Mouse (Mus musculus) CD8-positive naive resting alpha-beta T cell, adult 57 days (primary cell): ENCODE results near the gene Gm6904. TPM values are rescaled to one million over a fixed set of nuclear protein-coding genes. Genes with fewer than 3 reads are reported as not detected.

ENCODE experiments used
- total RNA-seq: library from RNA; stranded (reverse); gene quantifications from one replicate; pipeline ENCODE4 v1.2.4, GENCODE M21; 2023

Gene Gm6904
- 3.2 TPM for total RNA-seq

GRCm38 (mm10) chr14:59260056-59260455 lies at the start of gene Gm6904:
TSS of gene Gm6904 (minus strand) at chr14:59260216.

DNA sequence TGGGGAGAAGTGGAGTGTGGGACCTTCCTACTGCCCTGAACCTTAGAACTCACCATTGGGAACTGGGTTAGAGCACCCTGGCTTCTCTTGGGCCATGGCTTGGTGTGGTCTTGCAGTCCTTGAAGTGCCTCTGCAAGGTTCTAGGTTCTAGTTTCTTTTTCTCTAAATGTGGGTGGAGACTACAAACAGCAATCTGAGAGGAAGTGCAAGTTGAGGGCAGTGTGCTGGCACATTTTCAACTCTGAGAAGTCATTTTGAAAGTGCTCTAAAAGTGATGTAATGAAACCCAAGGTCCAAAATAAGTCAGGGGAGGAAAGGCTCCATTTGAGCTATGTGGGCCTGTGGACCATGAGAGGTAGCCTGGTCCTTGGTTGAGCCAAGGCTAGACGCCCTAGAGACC lies 37.4 kb upstream of the Gm6904 start, which contains the start of gene Phf11a:
TSS of gene Phf11a (minus strand) at position 132 of the 400 bp plus-strand sequence.

DNA sequence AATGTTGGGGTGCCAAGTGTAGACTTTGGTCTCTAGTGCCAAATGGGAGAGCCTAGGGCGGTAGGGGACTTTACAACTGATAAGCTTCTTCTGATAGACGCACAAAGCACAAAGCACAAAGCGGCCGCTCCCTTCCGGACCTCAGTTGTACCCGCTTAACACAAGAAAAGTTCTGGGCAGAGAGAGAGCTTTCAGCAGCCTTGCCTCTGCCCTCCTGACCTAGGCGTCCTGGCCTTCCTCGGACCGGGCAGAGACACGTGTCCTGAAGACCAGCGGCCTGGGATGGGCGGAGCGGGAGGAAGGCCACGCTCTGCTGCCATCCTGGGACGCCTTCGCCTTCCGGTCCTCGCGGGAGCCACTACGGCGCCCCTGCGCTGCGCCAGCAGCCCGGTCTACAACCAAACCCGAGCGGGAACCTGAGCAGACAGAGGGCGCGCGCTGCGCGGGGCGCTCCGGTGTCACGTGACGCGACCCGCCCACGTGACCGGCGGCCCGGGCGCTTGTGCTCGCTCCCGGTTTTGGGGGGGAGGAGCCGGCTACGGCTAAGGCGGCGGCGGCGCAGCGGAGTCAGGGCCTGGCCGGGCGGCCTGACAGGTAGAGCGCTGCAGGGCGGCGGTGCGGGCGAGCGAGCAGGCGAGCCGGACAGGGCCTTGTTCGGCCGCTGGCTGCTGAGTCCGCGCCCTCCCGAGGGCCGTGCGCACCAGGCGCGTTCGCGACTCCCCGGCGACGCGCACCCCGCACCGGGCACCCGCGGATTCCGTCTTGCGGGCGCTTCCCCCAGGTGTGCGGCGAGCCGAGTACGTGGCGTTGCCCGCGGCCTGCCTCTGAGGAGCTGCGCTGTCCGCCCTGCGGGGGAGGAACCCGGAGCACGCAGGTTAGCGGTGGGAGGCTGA lies 59.1 kb downstream of the Gm6904 start, which contains the start of gene Rcbtb1:
TSS of gene Rcbtb1 (plus strand) at position 499 of the 893 bp plus-strand sequence.

Other genes with a start within 250 kb of the Gm6904 start
- gene 1700129C05Rik, start 117.3 kb downstream of the Gm6904 start, total RNA-seq, result not detected
- gene Gm5142, start 81.5 kb downstream of the Gm6904 start, total RNA-seq, result not detected
- 66.7 TPM for gene Rcbtb1, start 59.0 kb downstream of the Gm6904 start, total RNA-seq
- gene Phf11a, start 37.3 kb upstream of the Gm6904 start, total RNA-seq, result 2.2 TPM
- 26.0 TPM for gene Phf11b, start 81.1 kb upstream of the Gm6904 start, total RNA-seq
- 11.1 TPM for gene Phf11d, start 105.3 kb upstream of the Gm6904 start, total RNA-seq
- gene Phf11c, start 135.2 kb upstream of the Gm6904 start, total RNA-seq, result 15.4 TPM
- 50.1 TPM for gene Setdb2, start 180.7 kb upstream of the Gm6904 start, total RNA-seq
- 30.1 TPM for gene Cab39l, start 180.8 kb upstream of the Gm6904 start, total RNA-seq